Mouse (Mus musculus) testis, adult 2 months (tissue): ENCODE measurements around the gene Larp4. TPM values are rescaled to one million over a fixed set of nuclear protein-coding genes. Genes with fewer than 3 reads are reported as not detected.

Experiments
- H3K27ac ChIP-seq: fragments of 200-500 bp; 2 replicates; pipeline ENCODE4 v1.5.1; 2012; ENCODE audit warnings: low read depth, low read length; ENCODE audit not compliant: control insufficient read depth, insufficient read depth
- H3K27me3 ChIP-seq: fragments of 200-500 bp; 2 replicates; pipeline ENCODE4 v1.6.1; 2012; ENCODE audit warnings: mild to moderate bottlenecking, low read length, moderate library complexity; ENCODE audit not compliant: control insufficient read depth, insufficient read depth
- H3K36me3 ChIP-seq: fragments of 200-500 bp; 2 replicates; pipeline ENCODE4 v1.6.1; 2012; ENCODE audit warnings: mild to moderate bottlenecking, low read length; ENCODE audit not compliant: control insufficient read depth, insufficient read depth
- H3K4me1 ChIP-seq: fragments of 200-500 bp; 2 replicates; pipeline ENCODE4 v1.6.1; 2012; ENCODE audit warnings: low read length; ENCODE audit not compliant: control insufficient read depth, insufficient read depth
- H3K4me3 ChIP-seq: fragments of 200-500 bp; 2 replicates; pipeline ENCODE4 v1.5.1; 2012; ENCODE audit warnings: low read depth, mild to moderate bottlenecking, low read length, moderate library complexity, mixed read lengths; ENCODE audit not compliant: control insufficient read depth
- CTCF ChIP-seq: fragments of 200-500 bp; IDR thresholded peaks from 2 replicates; pipeline ENCODE4 v1.5.1; 2012; ENCODE audit warnings: low read depth, mild to moderate bottlenecking, inconsistent platforms, low read length, moderate library complexity; ENCODE audit not compliant: control insufficient read depth, insufficient read depth, insufficient replicate concordance
- POLR2A ChIP-seq: fragments of 200-500 bp; IDR thresholded peaks from 2 replicates; pipeline ENCODE4 v1.6.1; 2012; ENCODE audit warnings: low read depth, mild to moderate bottlenecking, inconsistent platforms, low read length, moderate library complexity; ENCODE audit not compliant: control insufficient read depth
- polyA plus RNA-seq: library from polyadenylated mRNA; depleted of rRNA; stranded (reverse); fragments of >200 nt; gene quantifications from 2 replicates; pipeline ENCODE4 v1.2.3, GENCODE M21; 2012

Larp4 gene
- polyA plus RNA-seq, 1 experiment = 37.9 TPM

DNA sequence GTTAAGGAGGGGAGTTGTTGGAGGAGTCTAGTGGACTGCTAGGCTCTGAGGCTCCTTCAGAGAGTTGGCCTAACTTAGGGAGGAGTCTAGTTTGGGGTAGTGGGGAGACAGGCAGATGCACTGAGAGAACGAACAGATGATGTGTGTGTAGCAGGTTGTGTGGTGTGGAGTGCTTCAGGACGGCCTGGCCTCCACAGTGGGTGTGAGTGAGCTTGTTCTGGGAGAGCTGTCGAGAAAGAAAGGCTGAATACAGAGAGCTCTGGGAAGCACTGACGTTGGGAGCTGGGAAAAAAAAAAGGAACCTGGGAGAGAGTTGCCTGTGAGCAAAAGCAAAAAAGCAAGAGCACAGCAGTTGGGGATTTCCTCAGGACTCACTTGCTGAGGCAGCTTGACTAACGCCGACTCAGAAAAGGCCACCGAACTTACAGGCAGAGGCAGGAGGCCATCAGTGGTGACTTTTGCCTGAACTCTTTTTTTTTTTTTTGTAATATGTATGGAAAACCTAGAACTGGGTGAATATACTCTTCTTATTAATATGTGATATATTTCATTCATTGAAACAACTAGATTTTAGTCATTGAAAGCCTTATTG, 79.7 kb downstream of the Larp4 start:
- Histone ChIP-seq H3K36me3 (no peaks in the 10 kb centered on the region), H3K4me1 (no peaks in the 10 kb centered on the region), H3K27me3 (no peaks in the 10 kb centered on the region), H3K27ac (no peak overlapping the region), H3K4me3 (no peak overlapping the region)
- no peak for TF ChIP-seq CTCF
- no peak for TF ChIP-seq POLR2A

DNA sequence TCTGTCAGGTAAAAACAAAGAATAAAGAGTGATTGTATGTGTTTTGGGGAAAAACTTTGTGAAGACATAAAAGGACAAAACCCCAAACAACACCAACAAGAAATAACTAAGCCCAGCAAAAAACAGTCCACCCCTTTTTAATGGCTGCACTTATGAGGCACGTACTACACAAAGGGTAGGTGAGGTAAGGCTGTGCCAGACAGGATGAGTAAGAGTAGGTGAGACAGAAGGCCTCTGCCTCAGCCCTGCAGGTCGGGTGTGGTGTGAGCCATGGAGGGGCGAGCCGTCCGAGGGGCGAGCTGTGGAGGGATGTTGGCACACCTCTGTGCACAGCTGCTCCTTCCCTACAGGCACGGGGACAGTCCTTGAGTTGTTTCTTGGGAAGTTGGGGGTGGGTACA, 81.1 kb downstream of the Larp4 start:
- Histone ChIP-seq H3K4me1 (no peaks in the 10 kb centered on the region), H3K27me3 (no peaks in the 10 kb centered on the region), H3K36me3 (no peaks in the 10 kb centered on the region), H3K27ac (no peak overlapping the region), H3K4me3 (no peak overlapping the region)
- TF ChIP-seq CTCF (no peak), POLR2A (no peak)

DNA sequence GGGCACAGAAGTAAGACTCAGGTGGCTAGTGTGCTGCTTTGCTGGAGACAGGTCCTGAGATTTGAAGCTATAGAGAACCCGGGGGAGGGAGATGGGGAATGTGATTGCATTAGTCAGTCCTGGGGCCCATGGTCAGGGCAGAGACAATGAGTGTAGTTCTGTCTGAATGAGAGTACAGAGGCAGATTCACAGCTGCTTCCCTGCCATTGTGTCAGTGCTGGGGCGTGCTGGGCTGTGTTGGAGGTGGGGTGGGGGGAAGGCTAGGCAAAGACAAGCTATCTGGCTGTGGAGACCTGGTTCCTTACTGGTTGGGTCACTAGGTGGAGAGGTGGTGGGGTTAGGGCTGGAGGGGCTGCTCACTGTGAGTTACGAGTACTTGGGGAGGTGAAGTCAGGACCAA, 82.9 kb downstream of the Larp4 start:
- no peak for TF ChIP-seq POLR2A
- TF ChIP-seq CTCF = no peak
- no peaks in the 10 kb centered on the region for H3K4me1 ChIP-seq
- H3K27me3 ChIP-seq = no peaks in the 10 kb centered on the region
- H3K4me3 ChIP-seq = no peak overlapping the region
- no peaks in the 10 kb centered on the region for H3K36me3 ChIP-seq
- H3K27ac ChIP-seq = no peak overlapping the region

DNA sequence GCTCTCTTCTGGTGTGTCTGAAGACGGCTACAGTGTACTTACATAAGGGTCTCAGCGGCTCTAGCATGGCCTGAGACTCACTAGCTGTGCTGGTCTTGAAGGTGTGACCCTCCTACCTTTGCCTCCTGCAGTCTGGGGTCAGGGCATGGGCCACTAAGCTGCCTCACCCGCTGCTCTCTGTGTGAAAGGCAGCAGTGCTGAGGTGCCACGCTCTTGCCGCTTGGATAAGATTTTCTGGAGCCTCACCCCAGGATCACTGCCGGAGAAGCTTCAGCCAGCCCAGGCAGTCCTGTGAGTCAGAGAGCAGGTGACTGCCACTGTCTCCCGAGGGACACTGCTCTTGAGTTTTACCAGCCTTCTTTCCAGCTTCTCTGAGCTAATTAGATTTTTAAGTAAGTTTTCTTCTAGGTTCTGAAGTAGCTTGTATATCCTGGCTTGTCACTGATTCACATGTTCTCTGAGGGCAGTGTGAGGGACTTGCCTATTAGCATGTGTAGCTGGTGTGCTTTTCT, 86.6 kb downstream of the Larp4 start:
- TF ChIP-seq CTCF (no peak), POLR2A (no peak)
- Histone ChIP-seq H3K27ac (no peak overlapping the region), H3K4me3 (no peak overlapping the region), H3K27me3 (no peaks in the 10 kb centered on the region), H3K4me1 (no peaks in the 10 kb centered on the region), H3K36me3 (no peaks in the 10 kb centered on the region)

DNA sequence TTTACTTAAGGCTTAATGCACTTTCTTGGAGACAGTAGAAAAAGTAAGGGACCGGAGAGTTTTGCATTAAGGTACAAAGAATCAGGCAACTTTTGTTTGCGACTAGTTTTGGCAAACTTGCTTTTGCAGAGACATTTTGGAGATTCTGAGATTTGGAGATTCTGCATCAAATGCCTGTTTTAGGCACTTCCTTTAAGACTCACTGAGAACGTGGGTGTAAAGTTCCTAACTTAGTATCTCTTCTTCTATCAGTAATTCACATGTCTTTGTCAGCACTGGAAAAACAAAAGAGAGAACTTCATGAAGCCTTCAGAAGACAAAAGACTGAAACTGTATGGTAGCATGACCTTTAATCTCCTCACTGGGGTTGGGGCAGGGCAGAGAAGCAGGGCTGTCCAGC, 87.8 kb downstream of the Larp4 start:
- Histone ChIP-seq H3K4me3 (no peak overlapping the region), H3K36me3 (no peaks in the 10 kb centered on the region), H3K27ac (no peak overlapping the region), H3K27me3 (no peaks in the 10 kb centered on the region), H3K4me1 (no peaks in the 10 kb centered on the region)
- no peak for TF ChIP-seq POLR2A
- no peak for TF ChIP-seq CTCF

DNA sequence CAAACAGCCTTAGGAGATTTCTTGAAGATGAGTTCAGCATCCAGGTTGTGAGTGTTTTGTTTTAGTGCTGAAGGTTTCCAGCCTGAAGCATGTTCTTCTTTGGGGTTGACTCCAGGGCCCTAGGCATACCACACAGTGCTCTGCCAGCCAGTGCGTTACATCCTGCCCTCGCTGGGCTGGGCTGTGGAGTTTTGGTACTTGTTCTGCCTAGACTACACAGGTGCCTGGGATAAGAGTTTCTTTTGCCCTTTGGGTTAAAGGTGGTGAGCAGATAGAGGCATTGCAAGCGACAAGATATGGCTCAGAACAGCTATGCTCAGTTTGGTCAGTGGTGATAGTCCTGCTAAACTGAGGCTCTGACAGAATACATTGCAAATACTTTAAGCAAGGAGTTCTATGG, 88.3 kb downstream of the Larp4 start:
- H3K4me3 ChIP-seq = no peak overlapping the region
- no peak for TF ChIP-seq CTCF
- TF ChIP-seq POLR2A = no peak
- no peak overlapping the region for H3K27ac ChIP-seq
- no peaks in the 10 kb centered on the region for H3K4me1 ChIP-seq
- no peaks in the 10 kb centered on the region for H3K36me3 ChIP-seq
- H3K27me3 ChIP-seq = no peaks in the 10 kb centered on the region

DNA sequence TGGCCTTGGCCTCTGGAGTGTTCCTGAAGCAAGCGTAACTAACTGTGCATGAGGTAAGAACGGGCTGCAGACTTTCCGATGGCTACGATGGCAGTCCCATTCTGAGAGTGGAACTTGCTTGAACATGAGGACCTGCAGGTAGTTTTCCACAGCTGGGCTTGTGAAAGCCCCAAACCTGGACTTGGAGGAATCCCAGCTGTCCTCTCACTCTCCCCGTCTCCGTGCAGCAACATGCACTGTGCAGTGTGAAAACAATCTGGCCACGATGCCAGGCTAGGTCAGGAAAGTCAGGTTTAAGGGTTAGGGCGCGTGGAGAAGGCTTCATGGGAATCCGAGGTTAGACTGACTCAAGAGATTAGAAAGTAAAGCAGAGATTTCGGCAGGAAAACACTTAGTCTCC, 89.0 kb downstream of the Larp4 start:
- Histone ChIP-seq H3K27ac (no peak overlapping the region), H3K36me3 (no peaks in the 10 kb centered on the region), H3K4me1 (no peaks in the 10 kb centered on the region), H3K4me3 (no peak overlapping the region), H3K27me3 (no peaks in the 10 kb centered on the region)
- TF ChIP-seq CTCF (no peak), POLR2A (no peak)
